Mouse (Mus musculus): Measurements from ENCODE around the gene Aldh1a1.

- TF ChIP-seq EP300 (IDR thresholded peaks at IDR 0.05; ENCODE audit: low read depth) (no peak), CTCF (IDR thresholded peaks at IDR 0.05; ENCODE audit: low read depth) (no peak)
Observed at GRCm38 (mm10) chr19:20650008-20650407, 157.5 kb downstream of the Aldh1a1 start.
